Mouse (Mus musculus): ENCODE measurements around the gene Mapk14. TPM values are rescaled to one million over a fixed set of nuclear protein-coding genes. Genes with fewer than 3 reads are reported as not detected.
"Not testable (repeated sequence)": the region's sequence is repeated elsewhere in the genome, so short reads cannot be mapped to it uniquely, and the experiment has no call there.

The Mapk14 gene
- total RNA-seq, 1 experiment from 2014 or later = 94.2 TPM

DNA sequence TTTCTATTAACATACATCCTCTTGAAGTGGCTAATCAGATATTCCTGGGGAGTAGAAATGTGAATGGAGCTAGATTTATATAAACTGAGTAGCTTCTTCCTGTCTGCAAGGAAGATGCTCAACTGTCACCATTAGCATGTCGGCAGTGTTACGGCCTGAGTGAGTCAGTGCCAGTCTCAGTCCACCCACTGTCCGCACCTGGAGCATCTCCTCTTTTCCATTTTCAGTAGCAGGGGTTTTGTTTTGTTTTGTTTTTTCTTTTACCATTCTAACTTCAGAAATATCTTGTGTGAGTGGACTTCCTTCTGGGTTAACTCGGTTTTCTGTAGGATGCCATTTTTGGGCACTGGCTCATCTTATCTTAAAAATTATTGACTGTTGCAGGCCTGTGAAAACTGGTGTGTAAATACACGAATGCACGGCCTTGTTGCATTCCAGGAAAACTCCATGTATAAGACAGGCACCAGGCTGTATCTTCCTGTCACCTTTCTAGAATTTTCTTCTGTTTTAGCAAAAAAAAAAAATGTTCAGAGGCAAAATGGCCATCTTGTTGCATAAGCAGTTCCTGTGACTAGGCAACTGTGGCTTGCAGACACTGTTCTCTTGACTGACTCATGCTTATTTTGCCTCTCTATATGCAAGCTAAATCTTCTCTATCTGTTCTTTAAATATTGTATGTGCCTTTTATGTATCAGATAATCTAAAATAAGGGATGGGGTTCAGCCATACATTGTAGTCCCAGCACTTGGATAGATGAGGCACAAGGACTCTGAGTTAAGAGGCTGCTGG lies 44.4 kb downstream of the Mapk14 start:
- ATAC-seq (replicated peaks; ENCODE audit: low read depth, poor library complexity, severe bottlenecking) = peak; percentile 31; the same call in 1 of the 2 replicates

DNA sequence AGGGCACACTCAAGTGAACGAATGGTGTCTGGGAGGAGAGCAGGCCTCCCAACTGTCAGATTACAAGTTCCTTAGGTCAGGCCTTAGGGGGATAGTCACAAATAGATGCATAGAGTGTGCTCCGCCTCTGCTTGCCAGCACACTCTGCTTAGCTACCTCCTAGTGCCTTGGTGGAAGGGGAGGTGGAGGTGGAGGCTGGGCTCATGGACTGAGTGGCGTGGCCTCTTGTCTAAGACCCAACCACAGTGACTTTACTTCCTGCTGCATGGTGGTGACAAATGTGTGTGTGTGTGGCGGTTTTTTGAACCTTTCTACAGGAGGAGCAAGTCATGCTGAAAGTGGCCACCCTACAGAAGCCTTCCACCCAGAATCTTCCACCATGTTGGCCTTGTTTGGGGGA lies 45.4 kb downstream of the Mapk14 start:
- peak; percentile 91 for ATAC-seq (replicated peaks; ENCODE audit: low read depth, poor library complexity, severe bottlenecking)

DNA sequence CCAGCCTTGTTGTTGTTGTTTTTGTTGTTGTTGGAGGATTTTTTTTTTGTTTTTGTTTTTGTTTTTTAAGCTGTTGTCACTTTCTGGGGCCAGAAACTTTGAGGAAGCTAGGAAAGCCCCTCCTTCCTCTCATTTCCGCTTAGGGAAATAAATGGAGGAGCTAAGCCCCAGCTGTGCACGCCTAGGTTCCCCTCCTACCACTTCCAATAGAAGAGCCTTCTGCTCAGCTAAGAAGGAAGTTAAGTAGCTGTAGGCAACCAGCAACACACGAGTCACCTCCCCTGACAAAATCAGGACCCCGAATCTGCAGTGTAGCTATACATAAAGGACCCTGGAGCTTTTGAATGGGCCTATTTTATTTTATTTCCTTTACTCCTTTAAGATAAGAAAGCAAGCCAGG lies 46.8 kb downstream of the Mapk14 start:
- ATAC-seq (replicated peaks; ENCODE audit: low read depth, poor library complexity, severe bottlenecking) = no peak

DNA sequence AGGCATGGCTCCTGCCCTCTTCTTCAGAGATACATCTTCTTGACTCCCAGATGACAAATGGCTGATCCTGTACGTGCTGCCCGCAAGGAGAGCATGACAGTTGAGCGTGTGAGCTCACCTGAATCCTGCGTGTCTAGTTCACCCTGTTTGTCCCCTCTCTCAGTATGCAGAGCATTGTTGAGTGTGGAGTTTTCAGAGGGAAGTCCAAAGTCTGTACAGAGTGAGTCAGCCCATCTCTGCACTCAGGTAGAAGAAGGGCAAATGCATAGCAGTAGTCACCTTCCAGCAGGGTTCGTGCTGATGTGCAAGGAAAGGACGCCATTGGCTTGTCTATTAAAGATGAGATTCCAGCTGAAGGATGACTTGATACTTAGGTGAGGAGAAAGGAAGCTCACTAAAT lies 48.1 kb downstream of the Mapk14 start:
- ATAC-seq (replicated peaks; ENCODE audit: low read depth, poor library complexity, severe bottlenecking) = no peak

DNA sequence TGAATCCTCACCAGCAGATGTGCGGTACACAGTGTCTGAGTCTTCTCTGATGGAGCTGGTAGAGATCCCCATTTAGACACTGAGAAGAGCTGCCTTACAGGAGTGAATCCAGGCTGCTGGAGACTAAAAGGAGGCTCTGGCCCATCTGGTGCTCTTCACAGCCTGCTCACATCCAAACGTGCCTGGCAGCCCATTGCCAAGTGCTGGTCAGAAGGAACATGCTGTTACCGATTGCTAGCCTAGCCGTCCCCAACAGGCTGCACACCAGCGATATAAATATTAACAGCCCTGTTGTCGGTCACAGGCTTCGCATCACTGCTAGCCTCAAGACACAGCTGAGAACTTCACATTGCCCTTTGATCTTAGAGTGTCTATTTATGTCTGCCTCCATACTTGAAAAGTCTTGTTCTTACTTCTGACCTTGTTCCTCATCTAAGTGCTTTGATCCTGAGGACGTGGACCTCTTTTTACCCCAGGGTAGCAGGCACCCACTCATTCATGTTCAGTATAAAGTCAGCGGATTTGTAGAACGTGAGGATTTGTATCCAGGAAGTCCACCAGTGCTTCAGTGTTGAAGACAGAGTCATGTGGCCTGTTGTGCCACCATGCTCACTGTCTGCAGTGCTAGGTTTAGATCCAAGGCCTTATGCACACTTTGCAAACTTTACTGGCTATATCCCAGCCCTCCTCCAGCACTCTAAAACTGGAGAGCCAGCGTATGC lies 52.2 kb downstream of the Mapk14 start:
- ATAC-seq (replicated peaks; ENCODE audit: low read depth, poor library complexity, severe bottlenecking) = no peak

DNA sequence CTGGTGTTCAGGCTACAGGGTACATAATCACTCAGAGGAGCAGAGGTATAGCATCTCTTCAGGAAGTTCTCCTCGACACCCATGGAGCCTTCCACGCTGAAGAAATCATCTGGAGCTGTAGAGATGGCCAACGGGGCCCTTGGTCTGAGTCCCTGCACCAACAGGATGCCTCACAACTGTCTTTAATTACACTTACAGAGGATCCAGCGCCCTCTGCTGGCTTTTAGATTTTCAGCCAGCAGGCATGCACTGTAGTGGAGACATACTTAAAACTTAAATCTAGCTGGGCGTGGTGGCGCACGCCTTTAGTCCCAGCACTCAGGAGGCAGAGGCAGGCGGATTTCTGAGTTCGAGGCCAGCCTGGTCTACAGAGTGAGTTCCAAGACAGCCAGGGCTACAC lies 52.8 kb downstream of the Mapk14 start:
- ATAC-seq (replicated peaks; ENCODE audit: low read depth, poor library complexity, severe bottlenecking) = no peak

DNA sequence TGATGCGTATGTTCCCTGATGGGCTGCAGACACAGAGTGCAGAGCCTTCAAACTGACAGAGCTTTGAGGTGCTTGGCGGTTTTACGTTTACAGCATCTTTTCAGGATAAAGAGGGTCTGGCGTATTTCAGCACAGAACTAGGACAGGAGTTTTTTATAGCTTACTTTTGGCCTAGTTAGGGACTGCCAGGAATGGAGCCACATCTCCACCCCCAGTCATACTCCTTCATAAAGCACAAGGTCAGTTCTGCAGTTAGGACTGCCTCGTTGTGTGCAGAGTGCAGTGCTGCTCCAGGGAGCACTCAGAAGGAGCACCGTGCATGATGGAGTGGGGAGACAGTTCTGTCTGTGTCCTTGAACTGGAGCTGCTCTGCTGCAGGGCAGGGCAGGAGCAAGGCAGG lies 54.6 kb downstream of the Mapk14 start:
- ATAC-seq (replicated peaks; ENCODE audit: low read depth, poor library complexity, severe bottlenecking) = no peak

DNA sequence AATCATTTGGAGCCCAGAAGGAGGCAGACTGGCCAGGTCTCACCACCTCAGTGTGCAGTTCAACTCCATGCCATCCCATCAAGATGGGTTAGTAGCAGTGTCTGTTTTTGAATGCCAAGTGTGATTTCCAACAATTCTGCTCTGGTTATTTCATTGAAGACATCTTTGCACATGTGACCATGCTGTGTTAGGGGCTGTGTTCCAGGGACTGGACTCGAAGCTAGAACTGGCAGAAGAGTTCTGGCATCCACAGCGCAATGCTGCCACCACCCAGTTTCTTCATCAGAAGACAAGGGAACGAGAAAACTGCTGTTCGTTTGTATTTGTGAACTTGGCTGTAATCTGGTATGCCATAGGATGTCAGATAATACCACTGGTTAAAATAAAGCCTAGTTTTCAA lies 56.9 kb downstream of the Mapk14 start:
- no peak for ATAC-seq (replicated peaks; ENCODE audit: low read depth, poor library complexity, severe bottlenecking)

DNA sequence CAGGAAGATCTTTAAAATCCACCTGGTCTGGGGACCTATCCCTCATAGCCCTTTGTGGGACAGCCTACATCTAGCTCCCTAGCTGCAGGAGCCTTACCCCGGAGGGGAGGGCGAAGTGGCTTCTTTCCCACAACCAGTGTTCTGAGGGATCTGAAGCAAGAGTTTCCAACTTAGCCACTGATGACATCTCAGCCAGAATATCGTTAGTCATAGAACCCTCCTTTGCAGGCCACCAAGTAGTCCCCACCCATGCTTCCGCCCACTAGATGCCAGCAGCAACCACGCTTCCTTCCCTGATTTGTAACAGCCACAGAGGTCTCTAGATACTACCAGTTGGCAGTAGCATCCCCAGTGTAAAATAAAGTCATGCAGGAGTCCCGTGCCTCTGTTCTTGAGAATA lies 59.5 kb downstream of the Mapk14 start:
- peak; percentile 92 for ATAC-seq (replicated peaks; ENCODE audit: low read depth, poor library complexity, severe bottlenecking)

DNA sequence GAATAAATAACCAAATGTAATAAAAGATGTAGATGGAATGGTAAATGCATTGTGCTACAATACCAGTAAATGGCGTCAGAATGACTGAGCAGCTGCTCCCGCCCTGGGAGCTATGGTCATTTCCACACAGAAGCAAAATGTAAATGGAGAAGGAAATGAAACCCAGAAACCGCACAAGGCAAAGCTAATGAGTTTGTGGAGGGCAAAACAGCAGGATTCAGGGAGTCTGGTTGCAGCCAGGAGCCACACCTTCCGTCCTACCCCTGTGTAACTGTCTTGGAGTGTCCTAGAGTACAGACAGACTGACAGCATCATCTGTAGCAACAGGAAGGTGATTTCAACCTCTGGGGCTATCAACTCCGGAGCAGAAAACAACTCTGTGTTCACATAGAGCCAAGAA lies 65.3 kb downstream of the Mapk14 start:
- peak; percentile 70 for ATAC-seq (replicated peaks; ENCODE audit: low read depth, poor library complexity, severe bottlenecking)

DNA sequence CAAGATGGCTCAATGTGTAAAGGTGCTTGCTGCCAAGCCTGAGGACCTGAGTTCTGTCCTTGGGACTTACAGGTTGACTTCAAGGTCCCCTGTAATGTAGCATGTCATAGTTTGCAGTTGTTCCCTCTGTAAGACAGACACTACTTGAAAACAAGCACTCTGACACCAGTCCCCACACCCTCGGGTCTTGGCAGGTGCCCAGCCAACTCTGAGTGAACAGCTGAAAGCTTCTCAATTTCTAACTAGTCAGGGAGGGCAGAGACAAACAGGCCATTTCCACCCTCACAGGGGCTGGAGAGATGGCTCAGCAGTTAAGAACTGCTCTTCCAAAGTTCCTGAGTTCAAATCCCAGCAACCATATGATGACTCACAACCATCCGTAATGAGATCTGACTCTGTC lies 66.3 kb downstream of the Mapk14 start:
- no peak for ATAC-seq (replicated peaks; ENCODE audit: low read depth, poor library complexity, severe bottlenecking)

DNA sequence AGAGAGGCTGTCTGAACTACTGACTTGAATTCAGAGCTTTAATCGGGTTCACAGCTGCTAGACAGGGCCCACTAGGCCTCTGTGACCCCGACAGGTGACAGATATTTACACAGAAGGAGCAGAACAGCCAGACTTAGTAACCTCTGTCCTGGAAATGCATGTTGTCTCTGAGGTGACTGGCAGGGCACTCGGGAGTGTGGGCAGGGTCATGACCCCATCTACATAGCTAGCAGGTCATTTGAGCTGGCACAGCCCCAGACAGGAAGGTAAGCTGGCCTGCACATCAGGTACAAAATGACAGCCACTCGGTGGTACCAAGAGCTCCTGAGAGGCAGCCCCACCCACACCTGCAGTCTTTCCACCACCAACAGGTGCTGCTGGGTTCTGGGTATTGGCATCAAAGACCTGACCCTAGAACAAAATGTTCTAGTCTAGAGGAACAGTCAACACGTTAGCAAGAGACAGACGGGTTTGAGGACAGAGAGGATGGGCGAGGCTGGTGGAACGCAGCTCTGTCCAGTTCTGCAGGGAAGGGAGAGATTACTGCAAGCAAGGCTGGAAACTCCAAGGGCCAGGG lies 69.7 kb downstream of the Mapk14 start:
- ATAC-seq (replicated peaks; ENCODE audit: low read depth, poor library complexity, severe bottlenecking) = no peak

DNA sequence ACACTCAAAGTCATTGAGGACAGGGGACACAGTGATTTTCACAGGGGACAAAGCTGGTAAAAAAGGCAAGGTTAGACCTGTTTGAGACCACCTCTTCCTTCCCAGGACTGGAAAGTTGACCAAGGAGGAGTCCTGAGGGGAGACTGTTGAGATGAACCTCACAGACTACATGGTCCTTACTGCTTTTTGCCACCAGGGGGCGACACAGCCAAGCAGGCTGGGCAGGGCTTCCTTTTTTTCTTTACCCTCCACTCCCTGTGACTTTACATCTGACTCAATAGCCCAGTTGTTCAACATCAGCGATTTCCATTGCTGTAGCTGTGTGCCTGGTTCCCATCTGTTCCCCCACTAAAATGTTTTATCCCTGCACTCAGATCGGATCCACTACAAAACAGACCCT lies 70.7 kb downstream of the Mapk14 start:
- ATAC-seq (replicated peaks; ENCODE audit: low read depth, poor library complexity, severe bottlenecking) = peak; percentile 90

DNA sequence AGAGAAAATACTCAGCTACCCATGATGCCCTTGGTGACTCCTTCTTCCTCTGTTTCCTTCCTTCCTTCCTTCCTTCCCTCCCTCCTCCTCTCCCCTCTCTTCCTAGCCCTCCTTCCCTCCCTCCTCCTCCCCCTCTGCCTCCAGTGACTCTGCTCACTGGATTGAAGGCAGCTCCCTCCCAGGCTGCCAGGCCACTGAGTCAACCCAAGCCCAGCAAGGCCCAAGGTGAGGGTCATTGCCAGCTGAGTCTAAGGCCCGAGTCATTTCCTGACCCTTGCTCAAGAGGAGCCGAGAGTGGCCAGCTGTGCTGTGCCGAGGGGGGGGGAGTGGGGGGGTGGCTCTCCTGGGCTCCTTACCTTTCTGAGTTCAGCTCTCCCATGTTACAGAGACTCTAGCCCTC lies 75.1 kb downstream of the Mapk14 start:
- ATAC-seq (replicated peaks; ENCODE audit: low read depth, poor library complexity, severe bottlenecking) = no peak

DNA sequence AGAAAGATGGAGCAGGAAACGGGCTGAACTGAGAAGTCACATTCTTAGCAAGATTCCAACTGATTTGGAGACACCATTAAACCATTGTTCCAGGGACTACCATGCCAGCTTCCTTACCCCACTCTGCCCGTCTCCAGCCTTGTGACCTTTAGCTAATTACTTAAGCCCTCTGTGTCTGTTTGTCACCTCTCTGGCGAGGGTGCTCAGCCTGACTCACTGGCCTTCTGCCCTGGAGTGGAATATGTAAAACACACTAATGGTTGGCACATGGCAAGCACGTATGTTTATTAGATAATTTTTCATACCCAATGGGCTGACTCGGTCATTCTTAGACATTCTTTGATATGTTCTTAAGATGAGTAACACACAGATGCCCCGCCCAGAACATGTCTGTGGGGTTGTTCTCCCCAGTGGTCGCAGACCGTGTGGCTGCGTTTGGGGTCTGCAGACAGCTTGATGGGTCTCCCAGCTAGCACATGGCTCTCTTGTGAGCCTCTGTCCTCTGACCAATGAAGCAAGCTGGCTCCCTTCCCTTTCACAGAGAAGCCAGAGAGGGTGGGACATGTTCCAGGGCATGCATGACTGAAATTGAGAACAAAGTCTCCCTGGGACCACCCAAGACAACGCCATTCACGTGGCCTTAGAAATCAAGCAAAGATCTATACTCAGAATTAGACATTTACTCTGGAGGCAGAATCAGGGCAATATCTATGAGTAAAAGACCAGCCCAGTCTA lies 75.8 kb downstream of the Mapk14 start:
- ATAC-seq (replicated peaks; ENCODE audit: low read depth, poor library complexity, severe bottlenecking) = no peak

DNA sequence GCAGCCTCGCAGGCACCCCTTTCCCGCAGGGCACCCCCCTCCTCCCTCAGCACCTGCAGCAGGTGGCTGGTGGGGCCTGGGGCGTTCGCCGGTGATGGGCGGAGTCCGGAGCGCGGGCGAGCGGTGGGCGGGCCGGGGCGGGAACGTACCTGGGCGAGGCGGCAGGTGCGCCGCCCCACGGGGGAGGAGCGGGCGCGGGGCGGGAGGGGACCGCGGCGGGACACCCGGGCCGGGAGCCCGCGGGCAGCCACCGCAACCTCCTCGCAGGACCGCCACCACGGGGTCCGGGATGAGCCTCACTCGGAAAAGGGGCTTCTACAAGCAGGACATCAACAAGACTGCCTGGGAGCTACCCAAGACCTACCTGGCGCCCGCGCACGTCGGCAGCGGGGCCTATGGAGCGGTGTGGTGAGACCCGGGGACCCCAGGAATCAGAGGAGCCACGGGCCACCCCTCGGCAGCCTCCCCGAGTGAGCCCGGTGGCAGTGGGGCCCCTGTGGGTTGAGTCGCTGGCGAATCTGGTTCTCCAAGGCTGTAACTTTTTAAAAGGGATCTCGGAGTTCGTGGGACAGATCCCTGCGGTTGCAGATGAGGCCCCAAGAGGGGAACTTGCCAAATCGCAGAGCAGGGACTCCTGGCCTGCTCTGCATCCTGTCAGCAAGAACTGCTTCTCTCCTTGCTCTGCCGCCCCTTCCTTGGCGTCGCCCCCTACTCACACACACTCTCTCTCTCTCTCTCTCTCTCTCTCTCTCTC lies 78.2 kb downstream of the Mapk14 start, which contains the start of gene Mapk13:
Gene Mapk13 (plus strand): TSS at position 177 of the 754 bp plus-strand sequence.
- peak; percentile 75 for ATAC-seq (replicated peaks; ENCODE audit: low read depth, poor library complexity, severe bottlenecking)

DNA sequence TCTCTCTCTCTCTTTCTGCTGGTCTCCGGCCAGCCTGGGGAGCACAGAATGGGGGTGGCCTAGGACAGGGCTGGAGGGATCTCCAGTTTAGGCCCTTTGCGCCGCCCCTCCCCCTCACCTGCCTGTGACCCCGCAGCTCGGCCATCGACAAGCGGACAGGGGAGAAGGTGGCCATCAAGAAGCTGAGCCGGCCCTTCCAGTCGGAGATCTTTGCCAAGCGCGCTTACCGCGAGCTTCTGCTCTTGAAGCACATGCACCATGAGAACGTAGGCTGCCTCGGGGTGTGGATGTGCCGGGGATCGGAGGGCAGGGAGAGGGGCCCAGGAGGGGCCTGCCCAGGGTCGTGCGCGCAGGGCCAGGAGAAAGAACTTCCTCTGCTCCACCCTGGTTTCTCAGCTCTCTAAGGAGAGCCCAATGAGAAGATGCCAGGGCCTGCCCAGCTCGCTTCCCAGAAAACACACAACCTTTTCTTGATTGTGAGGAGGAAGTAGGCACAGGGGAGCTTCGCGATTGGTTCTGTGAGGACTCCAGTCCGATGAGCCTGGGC lies 78.8 kb downstream of the Mapk14 start:
- peak; percentile 62 for ATAC-seq (replicated peaks; ENCODE audit: low read depth, poor library complexity, severe bottlenecking)

DNA sequence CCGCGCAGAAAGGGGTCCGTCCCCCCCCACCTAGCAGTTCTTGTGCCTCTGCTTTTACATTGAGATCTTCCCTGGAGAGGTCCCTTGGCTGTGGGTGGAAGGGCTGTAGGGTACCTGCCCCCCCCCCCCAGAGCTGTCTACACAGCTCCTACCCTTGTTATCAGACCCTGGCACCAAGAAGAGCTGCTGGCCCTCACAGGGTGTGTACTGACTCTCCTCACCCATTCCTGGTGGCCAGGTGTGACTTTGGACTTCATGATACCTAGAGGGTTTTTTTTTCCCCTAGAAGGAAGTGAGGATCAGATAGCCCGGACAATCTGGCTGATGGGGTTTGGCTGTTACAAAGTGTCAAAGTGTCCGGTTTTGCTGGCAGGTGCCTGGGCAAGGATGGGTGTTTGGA lies 80.2 kb downstream of the Mapk14 start:
- ATAC-seq (replicated peaks; ENCODE audit: low read depth, poor library complexity, severe bottlenecking) = no peak

DNA sequence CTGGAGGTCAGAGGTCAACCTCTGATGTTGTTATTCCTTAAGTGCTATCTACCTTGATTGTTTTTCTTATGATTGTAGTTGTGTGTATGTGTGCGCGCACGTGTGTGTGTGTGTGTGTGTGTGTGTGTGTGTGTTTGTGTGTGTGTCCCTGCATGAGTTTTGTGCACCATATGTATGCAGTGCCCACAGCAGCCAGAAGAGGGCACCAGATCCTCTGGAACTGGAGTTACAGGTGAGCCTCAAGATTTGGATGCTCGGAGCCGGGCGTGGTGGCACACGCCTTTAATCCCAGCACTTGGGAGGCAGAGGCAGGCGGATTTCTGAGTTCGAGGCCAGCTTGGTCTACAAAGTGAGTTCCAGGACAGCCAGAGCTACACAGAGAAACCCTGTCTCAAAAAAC lies 83.2 kb downstream of the Mapk14 start:
- ATAC-seq (replicated peaks; ENCODE audit: low read depth, poor library complexity, severe bottlenecking) = not testable (repeated sequence)

DNA sequence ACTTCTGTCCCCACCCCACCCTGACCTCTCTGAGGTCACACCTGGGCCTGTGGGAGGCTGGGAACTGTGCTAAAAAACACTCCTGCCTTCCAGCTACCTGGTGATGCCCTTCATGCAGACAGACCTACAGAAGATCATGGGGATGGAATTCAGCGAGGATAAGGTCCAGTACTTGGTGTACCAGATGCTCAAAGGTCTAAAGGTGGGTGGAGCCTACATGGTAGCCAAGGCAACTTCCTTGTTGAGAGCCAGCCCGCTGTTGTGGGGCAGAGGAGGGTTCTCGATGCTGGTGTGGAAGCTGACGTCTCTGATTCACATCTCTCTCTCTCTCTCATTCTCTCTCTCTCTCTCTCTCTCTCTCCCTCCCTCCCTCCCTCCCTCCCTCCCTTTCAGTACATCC lies 84.0 kb downstream of the Mapk14 start:
- no peak for ATAC-seq (replicated peaks; ENCODE audit: low read depth, poor library complexity, severe bottlenecking)

All from common myeloid progenitor, adult 5-6 weeks (primary cell).